Mouse (Mus musculus): ENCODE results near the gene Nxph3. TPM values are rescaled to one million over a fixed set of nuclear protein-coding genes. Genes with fewer than 3 reads are reported as not detected.

Nxph3 gene
- total and polyA plus RNA-seq, 3 experiments: 0.05 TPM; not detected in 2

GRCm38 (mm10) chr11:95500412-95500811, 14.0 kb downstream of the Nxph3 start:
- peaks cover 31% of the 10 kb centered on the region for H3K27me3 ChIP-seq (ENCODE audit: insufficient read depth, low read length)
- no peak overlapping the region for H3K4me3 ChIP-seq (ENCODE audit: low read depth, low read length)
- peaks cover 5% of the 10 kb centered on the region; the same call in 1 of the 2 replicates for H3K4me1 ChIP-seq (ENCODE audit: insufficient read depth, low read depth, low read length)
- no peaks in the 10 kb centered on the region for H3K9me3 ChIP-seq (replicated peaks)
- ATAC-seq (ENCODE audit: extremely low read depth, insufficient number of reproducible peaks, low FRiP score, poor library complexity, severe bottlenecking) (no peak), DNase-seq (ENCODE audit: low spot score) (no peak)
- peaks cover 15% of the 10 kb centered on the region for H3K36me3 ChIP-seq (replicated peaks)
- TF ChIP-seq CTCF (IDR thresholded peaks at IDR 0.05; ENCODE audit: low read depth, low read length): no peak
- TF ChIP-seq POLR2AphosphoS5 (IDR thresholded peaks at IDR 0.05; ENCODE audit: insufficient replicate concordance, low read depth, low read length): no peak
- no peak for TF ChIP-seq TAL1 (conservative IDR thresholded peaks at IDR 0.05; ENCODE audit: low read depth, low read length)
- no peak for TF ChIP-seq GATA1 (IDR thresholded peaks at IDR 0.05; ENCODE audit: borderline replicate concordance, low read length)
- TF ChIP-seq GATA2 (IDR thresholded peaks at IDR 0.05; ENCODE audit: borderline replicate concordance, low read depth, low read length): no peak

GRCm38 (mm10) chr11:95497921-95498320, 16.4 kb downstream of the Nxph3 start:
- no peak for TF ChIP-seq CTCF (IDR thresholded peaks at IDR 0.05; ENCODE audit: low read depth, low read length)
- no peak for TF ChIP-seq POLR2AphosphoS5 (IDR thresholded peaks at IDR 0.05; ENCODE audit: insufficient replicate concordance, low read depth, low read length)
- no peak for TF ChIP-seq TAL1 (conservative IDR thresholded peaks at IDR 0.05; ENCODE audit: low read depth, low read length)
- TF ChIP-seq GATA1 (IDR thresholded peaks at IDR 0.05; ENCODE audit: borderline replicate concordance, low read length): no peak
- no peak for TF ChIP-seq GATA2 (IDR thresholded peaks at IDR 0.05; ENCODE audit: borderline replicate concordance, low read depth, low read length)

GRCm38 (mm10) chr11:95495883-95496282, 18.5 kb downstream of the Nxph3 start:
- no peak for TF ChIP-seq TAL1 (conservative IDR thresholded peaks at IDR 0.05; ENCODE audit: low read depth, low read length)
- TF ChIP-seq CTCF (IDR thresholded peaks at IDR 0.05; ENCODE audit: low read depth, low read length): no peak
- no peak for TF ChIP-seq GATA1 (IDR thresholded peaks at IDR 0.05; ENCODE audit: borderline replicate concordance, low read length)
- no peak for TF ChIP-seq POLR2AphosphoS5 (IDR thresholded peaks at IDR 0.05; ENCODE audit: insufficient replicate concordance, low read depth, low read length)
- Histone ChIP-seq H3K4me1 (ENCODE audit: insufficient read depth, low read depth, low read length) (no peaks in the 10 kb centered on the region), H3K36me3 (replicated peaks) (peaks cover 57% of the 10 kb centered on the region), H3K9me3 (replicated peaks) (no peaks in the 10 kb centered on the region), H3K27me3 (ENCODE audit: insufficient read depth, low read length) (peaks cover 1% of the 10 kb centered on the region), H3K4me3 (ENCODE audit: low read depth, low read length) (no peak overlapping the region)
- ATAC-seq (ENCODE audit: extremely low read depth, insufficient number of reproducible peaks, low FRiP score, poor library complexity, severe bottlenecking) (no peak), DNase-seq (ENCODE audit: low spot score) (no peak)

More at GRCm38 (mm10) chr11:95497921-95498320, 16.4 kb downstream of the Nxph3 start:
- peaks cover 16% of the 10 kb centered on the region for H3K27me3 ChIP-seq (ENCODE audit: insufficient read depth, low read length)
- ATAC-seq (ENCODE audit: extremely low read depth, insufficient number of reproducible peaks, low FRiP score, poor library complexity, severe bottlenecking) (no peak), DNase-seq (ENCODE audit: low spot score) (no peak)
- no peaks in the 10 kb centered on the region for H3K9me3 ChIP-seq (replicated peaks)
- no peak overlapping the region for H3K4me3 ChIP-seq (ENCODE audit: low read depth, low read length)
- H3K4me1 ChIP-seq (ENCODE audit: insufficient read depth, low read depth, low read length): no peaks in the 10 kb centered on the region
- peaks cover 40% of the 10 kb centered on the region for H3K36me3 ChIP-seq (replicated peaks)

- no peak for TF ChIP-seq GATA2 (IDR thresholded peaks at IDR 0.05; ENCODE audit: borderline replicate concordance, low read depth, low read length)
- no peak for TF ChIP-seq GATA1 (IDR thresholded peaks at IDR 0.05; ENCODE audit: borderline replicate concordance, low read length)
- no peak for TF ChIP-seq POLR2AphosphoS5 (IDR thresholded peaks at IDR 0.05; ENCODE audit: insufficient replicate concordance, low read depth, low read length)
- no peak for TF ChIP-seq TAL1 (conservative IDR thresholded peaks at IDR 0.05; ENCODE audit: low read depth, low read length)
- TF ChIP-seq CTCF (IDR thresholded peaks at IDR 0.05; ENCODE audit: low read depth, low read length): no peak
- Histone ChIP-seq H3K27me3 (ENCODE audit: insufficient read depth, low read length) (no peaks in the 10 kb centered on the region), H3K36me3 (replicated peaks) (peaks cover 72% of the 10 kb centered on the region), H3K4me1 (ENCODE audit: insufficient read depth, low read depth, low read length) (no peaks in the 10 kb centered on the region), H3K4me3 (ENCODE audit: low read depth, low read length) (no peak overlapping the region), H3K9me3 (replicated peaks) (no peaks in the 10 kb centered on the region)
- ATAC-seq (ENCODE audit: extremely low read depth, insufficient number of reproducible peaks, low FRiP score, poor library complexity, severe bottlenecking): no peak
- DNase-seq (ENCODE audit: low spot score): no peak
These were observed 20.0 kb downstream of the Nxph3 start for GRCm38 (mm10) chr11:95494374-95494773.

DNA sequence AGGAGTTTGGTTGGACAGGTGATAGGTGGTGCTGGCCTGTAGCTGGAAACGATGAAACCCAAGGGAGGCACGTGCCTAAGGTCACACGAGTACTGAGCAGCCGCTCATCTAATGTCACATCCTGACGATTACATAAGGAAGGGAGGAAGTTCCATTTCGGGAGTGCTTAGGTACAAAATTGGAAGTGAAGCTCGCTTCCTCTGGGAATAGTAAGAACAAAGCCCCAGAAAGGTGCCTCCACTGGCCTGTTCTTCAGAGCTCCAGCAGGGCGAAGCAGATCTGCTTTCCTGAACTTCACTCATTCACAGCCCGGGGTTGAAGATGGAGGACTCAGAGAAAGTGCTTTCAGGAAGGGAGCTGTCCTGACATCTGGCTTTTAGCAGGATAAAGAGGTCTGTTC, 20.4 kb downstream of the Nxph3 start:
- Histone ChIP-seq H3K36me3 (replicated peaks) (peaks cover 77% of the 10 kb centered on the region), H3K27me3 (ENCODE audit: insufficient read depth, low read length) (no peaks in the 10 kb centered on the region), H3K9me3 (replicated peaks) (no peaks in the 10 kb centered on the region), H3K4me3 (ENCODE audit: low read depth, low read length) (no peak overlapping the region), H3K4me1 (ENCODE audit: insufficient read depth, low read depth, low read length) (no peaks in the 10 kb centered on the region)
- no peak for TF ChIP-seq GATA2 (IDR thresholded peaks at IDR 0.05; ENCODE audit: borderline replicate concordance, low read depth, low read length)
- no peak for TF ChIP-seq GATA1 (IDR thresholded peaks at IDR 0.05; ENCODE audit: borderline replicate concordance, low read length)
- TF ChIP-seq POLR2AphosphoS5 (IDR thresholded peaks at IDR 0.05; ENCODE audit: insufficient replicate concordance, low read depth, low read length): no peak
- no peak for TF ChIP-seq CTCF (IDR thresholded peaks at IDR 0.05; ENCODE audit: low read depth, low read length)
- no peak for TF ChIP-seq TAL1 (conservative IDR thresholded peaks at IDR 0.05; ENCODE audit: low read depth, low read length)
- no peak for DNase-seq (ENCODE audit: low spot score)
- ATAC-seq (ENCODE audit: extremely low read depth, insufficient number of reproducible peaks, low FRiP score, poor library complexity, severe bottlenecking): no peak

GRCm38 (mm10) chr11:95493010-95493409, 21.4 kb downstream of the Nxph3 start:
- Histone ChIP-seq H3K27me3 (ENCODE audit: insufficient read depth, low read length) (no peaks in the 10 kb centered on the region), H3K4me1 (ENCODE audit: insufficient read depth, low read depth, low read length) (no peaks in the 10 kb centered on the region), H3K9me3 (replicated peaks) (no peaks in the 10 kb centered on the region), H3K36me3 (replicated peaks) (peaks cover 84% of the 10 kb centered on the region), H3K4me3 (ENCODE audit: low read depth, low read length) (no peak overlapping the region)
- TF ChIP-seq CTCF (IDR thresholded peaks at IDR 0.05; ENCODE audit: low read depth, low read length) (no peak), GATA1 (IDR thresholded peaks at IDR 0.05; ENCODE audit: borderline replicate concordance, low read length) (no peak), TAL1 (conservative IDR thresholded peaks at IDR 0.05; ENCODE audit: low read depth, low read length) (no peak), POLR2AphosphoS5 (IDR thresholded peaks at IDR 0.05; ENCODE audit: insufficient replicate concordance, low read depth, low read length) (no peak), GATA2 (IDR thresholded peaks at IDR 0.05; ENCODE audit: borderline replicate concordance, low read depth, low read length) (no peak)
- ATAC-seq (ENCODE audit: extremely low read depth, insufficient number of reproducible peaks, low FRiP score, poor library complexity, severe bottlenecking): no peak
- DNase-seq (ENCODE audit: low spot score): no peak

Data from G1E (cell line).